Mouse (Mus musculus) B cell, adult 62 days (primary cell): ENCODE results near the gene Defb7. TPM values are rescaled to one million over a fixed set of nuclear protein-coding genes. Genes with fewer than 3 reads are reported as not detected.

Source experiments
- total RNA-seq: library from RNA; stranded (reverse); gene quantifications from 4 replicates; pipeline ENCODE4 v1.2.4, GENCODE M21; 2023

Defb7 gene
- not detected in 4 replicates for total RNA-seq

DNA sequence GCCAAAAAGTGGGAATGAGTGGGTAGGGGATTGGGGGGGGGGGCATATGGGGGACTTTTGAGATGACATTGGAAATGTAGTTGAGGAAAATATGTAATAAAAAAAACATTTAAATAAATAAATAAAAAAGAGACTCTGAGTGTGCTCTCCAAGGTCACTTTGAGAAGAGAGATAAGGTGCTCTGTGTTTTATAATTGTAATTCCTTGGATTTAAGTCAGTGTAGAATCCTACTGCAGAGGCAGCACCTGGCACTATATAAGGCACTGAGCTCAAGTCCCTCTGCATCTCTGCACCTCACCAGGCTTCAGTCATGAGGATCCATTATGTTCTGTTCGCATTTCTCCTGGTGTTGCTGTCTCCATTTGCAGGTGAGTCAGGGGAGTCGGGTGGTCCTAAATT is at the start of gene Defb7:
Gene Defb7, plus strand, starts transcription at position 301 of the 400 bp plus-strand sequence.

Other genes with a start within 250 kb of the Defb7 start
- not detected in 4 replicates for gene Defb5, start 247.5 kb upstream of the Defb7 start, total RNA-seq
- not detected in 4 replicates for gene Defb3, start 201.7 kb upstream of the Defb7 start, total RNA-seq
- not detected in 4 replicates for gene Defb8, start 47.5 kb upstream of the Defb7 start, total RNA-seq
- gene 4930467E23Rik, start 234.5 kb downstream of the Defb7 start, total RNA-seq = 0.28 to 0.58 TPM (median 0.30 TPM) in 3 of 4 replicates, not detected in the other